Mouse (Mus musculus) neural tube, embryonic 11.5 days (tissue): ENCODE results near the gene Nrbf2. TPM values are rescaled to one million over a fixed set of nuclear protein-coding genes. Genes with fewer than 3 reads are reported as not detected.
A peak's percentile ranks its signal among the peaks of the same experiment; 100 is the strongest.

Experiments
- ATAC-seq: fragments of 200-750 bp; cut with Nextera tagmentation; 2 replicates; pipeline ENCODE4 v1.8.0; 2017; ENCODE audit warnings: moderate number of reproducible peaks, mild to moderate bottlenecking, moderate TSS enrichment, moderate library complexity; ENCODE audit not compliant: insufficient read depth, low FRiP score, low TSS enrichment
- DNase-seq: peaks from one replicate; pipeline ENCODE4 v3.0.0-alpha.2; 2015; ENCODE audit warnings: low spot score
- H3K27ac ChIP-seq: fragments of 300-500 bp; sonication (generic); 2 replicates; pipeline ENCODE4 v1.5.1; 2014; ENCODE audit warnings: low read depth, mild to moderate bottlenecking, low read length
- H3K27me3 ChIP-seq: fragments of 300-500 bp; sonication (generic); 2 replicates; pipeline ENCODE4 v1.6.1; 2014; ENCODE audit warnings: mild to moderate bottlenecking, low read length, mixed read lengths; ENCODE audit not compliant: control insufficient read depth, insufficient read depth
- H3K36me3 ChIP-seq: fragments of 300-500 bp; sonication (generic); 2 replicates; pipeline ENCODE4 v1.6.1; 2014; ENCODE audit warnings: mild to moderate bottlenecking, low read length, moderate library complexity, mixed read lengths; ENCODE audit not compliant: control insufficient read depth, insufficient read depth
- H3K4me1 ChIP-seq: fragments of 300-500 bp; sonication (generic); 2 replicates; pipeline ENCODE4 v1.6.1; 2014; ENCODE audit warnings: low read length, mixed read lengths; ENCODE audit not compliant: control insufficient read depth, insufficient read depth
- H3K4me2 ChIP-seq: fragments of 300-500 bp; sonication (generic); 2 replicates; pipeline ENCODE4 v1.6.1; 2014; ENCODE audit warnings: low read depth, mild to moderate bottlenecking, moderate library complexity
- H3K4me3 ChIP-seq: fragments of 300-500 bp; sonication (generic); 2 replicates; pipeline ENCODE4 v1.5.1; 2014; ENCODE audit warnings: low read depth, low read length
- H3K9ac ChIP-seq: fragments of 300-500 bp; sonication (generic); 2 replicates; pipeline ENCODE4 v1.6.1; 2014; ENCODE audit warnings: mild to moderate bottlenecking, low read length
- H3K9me3 ChIP-seq: fragments of 300-500 bp; sonication (generic); 2 replicates; pipeline ENCODE4 v1.6.1; 2016; ENCODE audit warnings: low read length; ENCODE audit not compliant: control insufficient read depth
- WGBS: fragments of 180-500 bp; shearing (Covaris S2); extraction: QIAGEN DNeasy Blood & Tissue Kit; methylation state at CpG from one replicate; pipeline ENCODE4 v1.1.7; 2014; 5-methylcytosine and 5-hydroxymethylcytosine counted together
- polyA plus RNA-seq: library from polyadenylated mRNA; unstranded; fragments of >200 nt; fragmentation: Nextera tagmentation; extraction: Ambion mirVana; gene quantifications from 2 replicates; pipeline ENCODE4 v1.2.1, GENCODE M21; 2014

Gene Nrbf2
- polyA plus RNA-seq, 1 experiment from 2014 or later: 44.4 TPM

GRCm38 (mm10) chr10:67317931-67318460 is 32.9 kb upstream of the Nrbf2 start:
- ATAC-seq (0 out of 2 replicates have a peak, but pooled peaks have one; percentile 50), DNase-seq (peak; percentile 48)
- H3K27ac ChIP-seq: no peak overlapping the region

GRCm38 (mm10) chr10:67314811-67315435 is 29.8 kb upstream of the Nrbf2 start:
- 18% methylated on average over 12 of the region's 12 CpGs for WGBS
- H3K4me2 ChIP-seq: no peak overlapping the region
- no peak overlapping the region for H3K27ac ChIP-seq
- H3K27me3 ChIP-seq: 0 out of 2 replicates have a peak, but pooled peaks cover 6% of the 10 kb centered on the region
- H3K4me1 ChIP-seq: no peaks in the 10 kb centered on the region
- no peak overlapping the region for H3K9ac ChIP-seq
- DNase-seq: peak; percentile 69
- H3K9me3 ChIP-seq: no peaks in the 10 kb centered on the region
- no peak overlapping the region for H3K4me3 ChIP-seq
- ATAC-seq: peak; percentile 54
- H3K36me3 ChIP-seq: no peaks in the 10 kb centered on the region

More at GRCm38 (mm10) chr10:67317931-67318460, 32.9 kb upstream of the Nrbf2 start:
- Histone ChIP-seq H3K36me3 (no peaks in the 10 kb centered on the region), H3K27me3 (0 out of 2 replicates have a peak, but pooled peaks cover 6% of the 10 kb centered on the region), H3K4me3 (peak overlapping the region; percentile 9; the same call in 1 of the 2 replicates), H3K4me1 (no peaks in the 10 kb centered on the region), H3K4me2 (peak overlapping the region; percentile 30), H3K9ac (no peak overlapping the region), H3K9me3 (no peaks in the 10 kb centered on the region)
- 3% methylated on average over 19 of the region's 20 CpGs for WGBS

- Histone ChIP-seq H3K27me3 (no peaks in the 10 kb centered on the region), H3K9me3 (no peaks in the 10 kb centered on the region), H3K9ac (no peak overlapping the region), H3K4me2 (no peak overlapping the region), H3K36me3 (no peaks in the 10 kb centered on the region), H3K27ac (no peak overlapping the region), H3K4me3 (no peak overlapping the region), H3K4me1 (no peaks in the 10 kb centered on the region)
- WGBS: 74% methylated on average over 6 of the region's 6 CpGs
- no peak for ATAC-seq
- DNase-seq: no peak
These were observed 27.4 kb upstream of the Nrbf2 start for GRCm38 (mm10) chr10:67312456-67312855.

- H3K4me3 ChIP-seq: no peak overlapping the region
- no peak overlapping the region for H3K4me2 ChIP-seq
- no peak for ATAC-seq
- no peak overlapping the region for H3K27ac ChIP-seq
- H3K4me1 ChIP-seq: no peaks in the 10 kb centered on the region
- no peaks in the 10 kb centered on the region for H3K27me3 ChIP-seq
- H3K36me3 ChIP-seq: no peaks in the 10 kb centered on the region
- no peaks in the 10 kb centered on the region for H3K9me3 ChIP-seq
- 35% methylated on average over 9 of the region's 9 CpGs for WGBS
- DNase-seq: peak; percentile 64
- H3K9ac ChIP-seq: no peak overlapping the region
These were observed 26.3 kb upstream of the Nrbf2 start for GRCm38 (mm10) chr10:67311277-67311959.

GRCm38 (mm10) chr10:67309483-67310138 is 24.5 kb upstream of the Nrbf2 start:
- 88% methylated on average over 7 of the region's 7 CpGs for WGBS
- Histone ChIP-seq H3K4me3 (no peak overlapping the region), H3K4me1 (no peaks in the 10 kb centered on the region), H3K9ac (no peak overlapping the region), H3K4me2 (no peak overlapping the region), H3K36me3 (no peaks in the 10 kb centered on the region), H3K27me3 (no peaks in the 10 kb centered on the region), H3K9me3 (no peaks in the 10 kb centered on the region), H3K27ac (no peak overlapping the region)
- DNase-seq (no peak), ATAC-seq (no peak)

GRCm38 (mm10) chr10:67302340-67302739 is 17.2 kb upstream of the Nrbf2 start:
- no peak overlapping the region for H3K27ac ChIP-seq
- no peaks in the 10 kb centered on the region for H3K4me1 ChIP-seq
- no peak overlapping the region for H3K4me3 ChIP-seq
- H3K9me3 ChIP-seq: no peaks in the 10 kb centered on the region
- no peak overlapping the region for H3K4me2 ChIP-seq
- ATAC-seq: no peak
- H3K27me3 ChIP-seq: no peaks in the 10 kb centered on the region
- WGBS: 77% methylated on average over 1 of the region's 2 CpGs
- no peak overlapping the region for H3K9ac ChIP-seq
- no peak for DNase-seq
- no peaks in the 10 kb centered on the region for H3K36me3 ChIP-seq

GRCm38 (mm10) chr10:67301046-67301445 is 15.9 kb upstream of the Nrbf2 start:
- no peaks in the 10 kb centered on the region for H3K9me3 ChIP-seq
- H3K4me1 ChIP-seq: no peaks in the 10 kb centered on the region
- DNase-seq (no peak), ATAC-seq (no peak)
- no peak overlapping the region for H3K9ac ChIP-seq
- no peaks in the 10 kb centered on the region for H3K27me3 ChIP-seq
- no peak overlapping the region for H3K4me3 ChIP-seq
- WGBS: 96% methylated on average over 6 of the region's 6 CpGs
- no peak overlapping the region for H3K4me2 ChIP-seq
- no peaks in the 10 kb centered on the region for H3K36me3 ChIP-seq
- no peak overlapping the region for H3K27ac ChIP-seq

- Histone ChIP-seq H3K27ac (no peak overlapping the region), H3K9me3 (no peaks in the 10 kb centered on the region), H3K27me3 (no peaks in the 10 kb centered on the region), H3K4me2 (no peak overlapping the region), H3K9ac (no peak overlapping the region), H3K4me3 (no peak overlapping the region), H3K36me3 (no peaks in the 10 kb centered on the region), H3K4me1 (no peaks in the 10 kb centered on the region)
- no peak for ATAC-seq
- no peak for DNase-seq
- WGBS: 78% methylated on average over 4 of the region's 4 CpGs
These were observed 14.2 kb upstream of the Nrbf2 start for GRCm38 (mm10) chr10:67299285-67299684.
